8 mouse cellular contexts compared by ENCODE assay signal in genomic region chr11:36678057-36678396, GRCm38 (mm10).
DNase-seq lines count a peak whose midpoint lies in the region; ATAC-seq lines count a peak whose summit lies in the region.

No protein-coding gene starts in this region.

- H3K27ac ChIP-seq in limb, embryonic 15.5 days: peak overlapping the region; percentile 59; the same call in 1 of the 2 replicates

- ATAC-seq in frontal cortex, adult (ENCODE audit: low TSS enrichment): peak; percentile 47
- ATAC-seq in limb, embryonic 15.5 days (ENCODE audit: insufficient number of reproducible peaks, low FRiP score, low TSS enrichment, low read depth): no peak
- no peak for ATAC-seq in erythroblast, adult 5-6 weeks (replicated peaks; ENCODE audit: low FRiP score, poor library complexity, severe bottlenecking)

- DNase-seq in frontal cortex, adult 2 months (ENCODE audit: extremely low spot score in 1 of 2, low spot score in 1 of 2): no peak
- peak; percentile 44 to 53 for DNase-seq in right cerebral cortex, adult 2 months (ENCODE audit: low spot score in 2 of 2)
- no peak for DNase-seq in right cerebral cortex, postnatal 4 days
- no peak for DNase-seq in layer of hippocampus, postnatal 10 days (ENCODE audit: low spot score in 2 of 2)
- DNase-seq in gastrocnemius, postnatal 4 days (ENCODE audit: low spot score in 2 of 2): no peak

- no peaks in the 10 kb centered on the region for H3K4me1 ChIP-seq in limb, embryonic 15.5 days

- 9% methylated on average over 10 of the region's 10 CpGs for WGBS in limb, embryonic 15.5 days

- H3K9ac ChIP-seq in limb, embryonic 15.5 days: no peak overlapping the region

- no peaks in the 10 kb centered on the region for H3K36me3 ChIP-seq in limb, embryonic 15.5 days

- H3K27me3 ChIP-seq in limb, embryonic 15.5 days: peaks cover 3% of the 10 kb centered on the region; the same call in 1 of the 2 replicates

- peak overlapping the region; percentile 48 for H3K4me2 ChIP-seq in limb, embryonic 15.5 days

- peak overlapping the region; percentile 37 for H3K4me3 ChIP-seq in limb, embryonic 15.5 days

- H3K9me3 ChIP-seq in limb, embryonic 15.5 days: no peaks in the 10 kb centered on the region

Comparison
In these comparisons a context has a peak if more than half of its experiments do, and no peak if none do; other contexts are left out.
1. DNase-seq: peak in right cerebral cortex, adult 2 months (2 of 2); none in frontal cortex, adult 2 months (0 of 2), right cerebral cortex, postnatal 4 days (single experiment), layer of hippocampus, postnatal 10 days (0 of 2) and gastrocnemius, postnatal 4 days (0 of 2).